Mouse (Mus musculus): ENCODE measurements at regions not wholly inside any gene's neighbourhood (a gene's known extent, or its start where the extent isn't known, plus 50 kb on each side); places are given as distances from the start of the nearest gene placed in this dataset.

DNA sequence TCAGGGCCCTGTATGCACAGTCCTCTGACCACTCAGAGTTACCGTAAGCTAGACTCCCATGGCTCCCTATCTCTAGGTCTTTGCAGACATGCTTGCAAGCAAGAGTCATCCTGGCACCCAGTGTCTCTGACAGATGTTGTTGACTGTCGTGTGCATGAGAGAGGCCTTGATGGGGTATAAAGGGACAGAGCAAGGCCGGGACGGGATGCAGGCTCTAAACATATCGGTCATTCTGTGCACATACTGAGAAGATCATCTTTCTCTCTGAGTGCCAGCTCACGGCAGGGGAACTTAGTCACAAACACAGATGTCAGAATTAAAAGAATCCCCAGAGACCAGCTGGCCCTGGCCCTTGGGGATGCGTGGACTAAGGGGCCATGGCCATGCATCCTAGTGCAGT is 199.4 kb upstream of the Usp24 start:
- H3K36me3 ChIP-seq (ENCODE audit: control insufficient read depth in 1 of 2, insufficient read depth in 2 of 2, low read length in 2 of 2) = no peaks in the 10 kb centered on the region
- H3K27ac ChIP-seq (ENCODE audit: control insufficient read depth, low read depth, low read length) = no peak overlapping the region

DNA sequence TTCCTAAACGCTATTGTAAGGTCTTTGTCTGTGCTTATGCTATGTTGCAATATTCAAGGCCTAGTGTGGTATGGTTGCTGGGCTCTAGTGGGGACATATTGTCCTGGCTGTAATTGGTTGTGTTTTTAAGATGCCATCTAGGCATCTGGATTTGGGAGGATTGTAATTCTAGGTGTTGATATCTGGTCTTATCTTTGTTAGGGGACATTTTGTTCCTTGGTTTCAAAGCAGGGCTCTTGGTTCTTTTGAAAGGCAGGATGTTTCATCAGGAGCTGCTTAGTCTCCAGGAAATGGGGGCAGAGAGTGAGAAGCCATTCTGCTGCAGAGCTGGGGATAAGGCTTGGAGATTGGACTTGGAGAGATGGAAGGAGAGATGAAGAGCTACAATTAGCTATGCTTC is 194.7 kb upstream of the Usp24 start:
- H3K27ac ChIP-seq (ENCODE audit: control insufficient read depth, low read depth, low read length) = no peak overlapping the region
- TF ChIP-seq MXI1 (IDR thresholded peaks at IDR 0.05; ENCODE audit: low read depth, low read length) = no peak
- no peak for TF ChIP-seq MAFK (IDR thresholded peaks at IDR 0.05; ENCODE audit: borderline replicate concordance, low read depth, low read length)
- TF ChIP-seq GATA1 (IDR thresholded peaks at IDR 0.05; ENCODE audit: low read depth, low read length) = no peak
- no peak for TF ChIP-seq RAD21 (IDR thresholded peaks at IDR 0.05; ENCODE audit: low read depth, low read length)
- TF ChIP-seq E2F4 (IDR thresholded peaks at IDR 0.05; ENCODE audit: borderline replicate concordance, low read depth, low read length) = no peak
- TF ChIP-seq RCOR1 (IDR thresholded peaks at IDR 0.05; ENCODE audit: low read depth, low read length) = no peak
- TF ChIP-seq TBP (IDR thresholded peaks at IDR 0.05; ENCODE audit: low read depth, low read length) = no peak
- no peak for TF ChIP-seq JUND (IDR thresholded peaks at IDR 0.05; ENCODE audit: low read depth, low read length)
- TF ChIP-seq HCFC1 (IDR thresholded peaks at IDR 0.05; ENCODE audit: low read depth, low read length) = no peak
- no peak for TF ChIP-seq MYC (IDR thresholded peaks at IDR 0.05; ENCODE audit: low read depth, low read length)

More for the DNA sequence above, 199.4 kb upstream of the Usp24 start:
- H3K9me3 ChIP-seq (replicated peaks; ENCODE audit: insufficient read depth, low read length) = no peaks in the 10 kb centered on the region
- H3K4me3 ChIP-seq (ENCODE audit: control insufficient read depth in 1 of 2, insufficient read depth in 1 of 2, low read depth in 2 of 2, low read length in 2 of 2) = no peak overlapping the region
- H3K4me1 ChIP-seq (ENCODE audit: control insufficient read depth in 1 of 2, insufficient read depth in 2 of 2, low read length in 2 of 2) = no peaks in the 10 kb centered on the region
- no peaks in the 10 kb centered on the region for H3K27me3 ChIP-seq (ENCODE audit: control insufficient read depth in 1 of 2, insufficient read depth in 2 of 2, low read length in 2 of 2)
- no peak overlapping the region for H3K9ac ChIP-seq (ENCODE audit: control insufficient read depth, low read depth, low read length, poor library complexity, severe bottlenecking)
- TF ChIP-seq ELF1 (IDR thresholded peaks at IDR 0.05; ENCODE audit: low read depth, low read length) = no peak
- TF ChIP-seq MAX (IDR thresholded peaks at IDR 0.05; ENCODE audit: low read length) = no peak
- TF ChIP-seq MAZ (IDR thresholded peaks at IDR 0.05; ENCODE audit: low read depth, low read length) = no peak
- TF ChIP-seq POLR2A (IDR thresholded peaks at IDR 0.05; ENCODE audit: control insufficient read depth in 1 of 2, insufficient read depth in 1 of 2, low read depth in 1 of 2, low read length in 2 of 2, poor library complexity in 1 of 2) = no peak
- TF ChIP-seq TCF12 (IDR thresholded peaks at IDR 0.05; ENCODE audit: low read depth, low read length) = no peak
- no peak for TF ChIP-seq USF2 (IDR thresholded peaks at IDR 0.05; ENCODE audit: borderline replicate concordance in 1 of 2, insufficient read depth in 1 of 2, low read depth in 1 of 2, low read length in 2 of 2)
- no peak for TF ChIP-seq HCFC1 (IDR thresholded peaks at IDR 0.05; ENCODE audit: low read depth, low read length)
- TF ChIP-seq GATA1 (IDR thresholded peaks at IDR 0.05; ENCODE audit: low read depth, low read length) = no peak
- TF ChIP-seq POLR2AphosphoS5 (IDR thresholded peaks at IDR 0.05; ENCODE audit: borderline replicate concordance, low read depth, low read length) = no peak
- TF ChIP-seq CHD2 (IDR thresholded peaks at IDR 0.05; ENCODE audit: low read length) = no peak
- no peak for DNase-seq (ENCODE audit: low read depth, low spot score)
- H3K79me2 ChIP-seq (ENCODE audit: control insufficient read depth, insufficient read depth, low read length, poor library complexity) = no peaks in the 10 kb centered on the region

More for the DNA sequence above, 194.7 kb upstream of the Usp24 start:
- DNase-seq (ENCODE audit: low read depth, low spot score) = no peak
- no peaks in the 10 kb centered on the region for H3K9me3 ChIP-seq (replicated peaks; ENCODE audit: insufficient read depth, low read length)
- H3K27me3 ChIP-seq (ENCODE audit: control insufficient read depth in 1 of 2, insufficient read depth in 2 of 2, low read length in 2 of 2) = no peaks in the 10 kb centered on the region
- H3K36me3 ChIP-seq (ENCODE audit: control insufficient read depth in 1 of 2, insufficient read depth in 2 of 2, low read length in 2 of 2) = no peaks in the 10 kb centered on the region
- H3K4me3 ChIP-seq (ENCODE audit: control insufficient read depth in 1 of 2, insufficient read depth in 1 of 2, low read depth in 2 of 2, low read length in 2 of 2) = no peak overlapping the region
- no peaks in the 10 kb centered on the region for H3K79me2 ChIP-seq (ENCODE audit: control insufficient read depth, insufficient read depth, low read length, poor library complexity)
- no peaks in the 10 kb centered on the region for H3K4me1 ChIP-seq (ENCODE audit: control insufficient read depth in 1 of 2, insufficient read depth in 2 of 2, low read length in 2 of 2)
- H3K9ac ChIP-seq (ENCODE audit: control insufficient read depth, low read depth, low read length, poor library complexity, severe bottlenecking) = no peak overlapping the region
